Mouse (Mus musculus): Measurements from ENCODE around the gene Dctpp1. TPM values are rescaled to one million over a fixed set of nuclear protein-coding genes. Genes with fewer than 3 reads are reported as not detected.

The Dctpp1 gene
- polyA plus RNA-seq, 1 experiment from 2014 or later, result 205 TPM

DNA sequence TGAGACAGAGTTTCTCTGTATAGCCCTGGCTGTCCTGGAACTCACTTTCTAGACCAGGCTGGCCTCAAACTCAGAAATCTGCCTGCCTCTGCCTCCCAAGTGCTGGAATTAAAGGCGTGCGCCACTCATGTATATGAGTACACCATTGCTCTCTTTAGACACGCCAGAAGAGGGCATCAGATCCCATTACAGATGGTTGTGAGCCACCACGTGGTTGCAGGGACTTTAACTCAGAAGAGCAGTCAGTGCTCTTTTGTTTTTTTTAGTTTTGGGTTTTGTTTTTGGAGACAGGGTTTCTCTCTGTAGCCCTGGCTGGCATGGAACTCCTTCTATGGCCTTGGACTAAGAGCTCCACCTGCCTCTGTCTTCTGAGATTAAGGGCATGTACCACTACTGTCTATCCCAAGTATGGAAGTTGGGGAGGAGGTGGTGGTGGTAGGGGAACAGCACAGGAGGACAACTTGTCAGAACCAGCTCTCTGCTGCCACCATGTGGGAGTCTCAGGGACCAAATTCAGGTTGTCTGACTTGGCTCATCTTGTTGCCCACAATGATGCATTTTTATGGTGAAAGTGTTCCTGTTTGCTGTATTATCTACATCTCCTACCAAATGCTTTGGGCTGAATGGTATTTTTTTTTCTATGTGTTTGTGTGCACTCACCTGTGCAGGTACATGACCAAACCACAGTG is 31.8 kb downstream of the Dctpp1 start:
- Histone ChIP-seq H3K4me2 (ENCODE audit: low read depth) (no peak overlapping the region), H3K27ac (ENCODE audit: low read depth, low read length) (no peak overlapping the region)

DNA sequence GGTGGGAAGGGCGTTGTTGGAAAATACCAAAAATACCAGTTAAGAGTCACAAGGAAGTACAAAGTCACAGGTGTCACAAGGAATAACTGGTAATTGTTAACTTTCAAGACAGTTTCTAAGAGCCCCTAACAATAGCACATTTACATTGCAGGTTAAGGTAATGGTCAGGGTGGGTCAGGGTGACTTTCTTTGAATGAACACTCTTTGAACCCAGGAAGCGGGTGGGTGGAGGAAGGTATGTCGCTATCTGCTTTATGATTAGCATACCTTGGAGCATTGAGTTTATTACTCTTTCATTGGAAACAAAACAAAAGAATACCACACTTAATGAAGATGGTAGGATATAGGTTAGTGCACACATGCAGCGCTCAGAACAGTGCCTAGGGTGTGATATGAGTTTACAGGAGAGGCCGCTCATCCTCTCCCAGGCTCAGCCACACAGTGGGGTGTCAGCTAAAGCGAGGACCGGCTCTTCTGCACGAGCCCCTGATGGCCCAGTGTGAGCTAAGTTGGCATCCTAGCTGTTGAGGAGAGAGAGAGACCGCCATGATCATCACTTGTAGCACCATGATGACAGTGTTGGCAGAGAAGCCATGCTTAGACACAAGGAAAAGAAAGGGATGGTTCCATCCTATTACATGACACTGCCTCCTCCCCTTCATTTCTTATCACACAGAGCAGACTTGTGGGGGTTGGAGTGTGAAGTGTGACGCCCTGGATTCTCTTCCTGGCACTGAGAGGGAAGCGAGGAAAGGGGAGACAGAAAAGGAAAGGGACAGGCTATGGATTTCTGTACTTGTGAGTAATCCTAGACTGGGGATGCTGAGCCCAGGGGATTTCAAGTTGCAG is 35.1 kb downstream of the Dctpp1 start:
- Histone ChIP-seq H3K4me1 (ENCODE audit: control insufficient read depth, insufficient read depth, low read length) (peaks cover 2% of the 10 kb centered on the region; the same call in 1 of the 2 replicates), H3K27ac (ENCODE audit: low read depth, low read length) (no peak overlapping the region), H3K27me3 (ENCODE audit: control insufficient read depth, insufficient read depth, low read length) (no peaks in the 10 kb centered on the region), H3K36me3 (ENCODE audit: control insufficient read depth, insufficient read depth, low read length) (peaks cover 4% of the 10 kb centered on the region), H3K9ac (ENCODE audit: low read length) (no peak overlapping the region), H3K4me3 (ENCODE audit: low read depth, low read length) (no peak overlapping the region), H3K4me2 (ENCODE audit: low read depth) (no peak overlapping the region), H3K9me3 (ENCODE audit: control insufficient read depth, low read length) (no peaks in the 10 kb centered on the region)
- DNase-seq (ENCODE audit: low spot score) (no peak), ATAC-seq (ENCODE audit: insufficient read depth, low FRiP score, low TSS enrichment) (no peak)
- 90% methylated on average over 11 of the region's 11 CpGs for WGBS

More for the DNA sequence above, 31.8 kb downstream of the Dctpp1 start:
- Histone ChIP-seq H3K4me3 (ENCODE audit: low read depth, low read length) (no peak overlapping the region), H3K9me3 (ENCODE audit: control insufficient read depth, low read length) (no peaks in the 10 kb centered on the region), H3K27me3 (ENCODE audit: control insufficient read depth, insufficient read depth, low read length) (no peaks in the 10 kb centered on the region), H3K36me3 (ENCODE audit: control insufficient read depth, insufficient read depth, low read length) (peaks cover 4% of the 10 kb centered on the region), H3K9ac (ENCODE audit: low read length) (no peak overlapping the region), H3K4me1 (ENCODE audit: control insufficient read depth, insufficient read depth, low read length) (peaks cover 14% of the 10 kb centered on the region)
- ATAC-seq (ENCODE audit: insufficient read depth, low FRiP score, low TSS enrichment) (no peak), DNase-seq (ENCODE audit: low spot score) (peak; percentile 72)
- WGBS, result 64% methylated on average over 4 of the region's 4 CpGs

DNA sequence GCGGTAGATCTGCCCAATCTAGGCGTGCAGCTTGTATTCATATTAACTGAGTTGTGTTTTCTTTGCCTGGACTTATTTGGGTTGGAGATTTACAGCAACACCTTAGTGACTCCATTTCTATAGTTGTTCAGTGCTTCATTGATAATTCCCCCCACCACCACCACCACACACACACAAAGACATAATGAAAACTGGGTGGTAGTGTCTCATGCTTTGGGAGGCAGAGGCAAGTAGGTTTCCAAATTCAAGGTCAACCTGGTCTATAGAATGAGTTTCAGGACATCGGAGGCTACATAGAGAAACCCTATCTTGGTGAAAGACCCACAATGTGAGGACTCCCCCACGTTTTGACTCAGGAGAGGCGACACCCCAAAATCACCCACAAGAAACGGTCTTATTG is 35.9 kb downstream of the Dctpp1 start:
- 85% methylated on average over 6 of the region's 6 CpGs for whole genome bisulfite sequencing
- Histone ChIP-seq H3K4me2 (ENCODE audit: low read depth) (no peak overlapping the region), H3K9ac (ENCODE audit: low read length) (no peak overlapping the region), H3K27ac (ENCODE audit: low read depth, low read length) (no peak overlapping the region), H3K27me3 (ENCODE audit: control insufficient read depth, insufficient read depth, low read length) (no peaks in the 10 kb centered on the region), H3K9me3 (ENCODE audit: control insufficient read depth, low read length) (no peaks in the 10 kb centered on the region), H3K4me3 (ENCODE audit: low read depth, low read length) (no peak overlapping the region), H3K36me3 (ENCODE audit: control insufficient read depth, insufficient read depth, low read length) (peaks cover 4% of the 10 kb centered on the region), H3K4me1 (ENCODE audit: control insufficient read depth, insufficient read depth, low read length) (no peaks in the 10 kb centered on the region)
- no peak for ATAC-seq (ENCODE audit: insufficient read depth, low FRiP score, low TSS enrichment)
- DNase-seq (ENCODE audit: low spot score), result no peak

DNA sequence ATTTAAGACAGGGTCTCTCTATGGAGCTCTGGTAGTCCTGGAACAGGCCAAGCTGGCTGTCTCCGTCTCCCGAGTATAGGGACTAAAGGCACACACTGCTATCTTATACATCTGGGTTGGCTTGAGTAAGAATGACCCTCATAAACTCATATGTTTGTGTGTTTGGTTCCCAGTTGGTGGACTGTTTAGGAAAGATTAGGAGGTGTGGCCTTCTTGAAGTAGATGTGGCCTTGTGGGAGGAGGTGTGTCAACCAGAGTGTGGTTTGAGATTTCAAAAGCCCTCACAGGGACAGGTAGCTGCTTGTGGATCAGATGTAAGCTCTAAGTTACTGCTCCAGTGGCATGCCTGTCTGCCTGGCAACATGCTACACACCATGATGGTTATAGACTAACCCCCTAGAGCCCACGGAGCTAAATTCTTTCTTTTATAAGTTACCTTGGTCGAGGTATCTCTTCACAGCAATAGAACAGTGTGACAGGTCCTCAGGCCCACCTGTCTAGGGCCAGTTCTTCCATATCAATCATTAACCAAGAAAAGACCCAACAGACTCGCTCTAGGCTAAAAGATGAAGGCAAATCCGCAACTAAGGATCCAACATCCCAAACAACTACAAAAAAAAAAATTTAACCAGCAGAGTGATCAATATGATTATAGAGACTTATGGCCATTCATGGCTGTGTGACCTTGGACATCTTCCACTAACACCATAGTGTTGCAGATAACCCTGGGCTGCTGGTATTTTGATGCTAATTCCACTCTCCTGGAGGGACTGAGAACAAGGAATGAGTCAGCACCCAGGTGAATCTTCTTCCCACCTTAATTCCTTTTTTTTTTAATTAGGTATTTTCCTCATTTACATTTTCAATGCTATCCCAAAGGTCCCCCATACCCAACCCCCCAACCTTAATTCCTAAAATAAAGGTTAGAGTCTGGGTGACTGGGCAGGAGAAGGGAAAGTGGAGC is 36.7 kb downstream of the Dctpp1 start:
- Histone ChIP-seq H3K27me3 (ENCODE audit: control insufficient read depth, insufficient read depth, low read length) (no peaks in the 10 kb centered on the region), H3K4me1 (ENCODE audit: control insufficient read depth, insufficient read depth, low read length) (no peaks in the 10 kb centered on the region), H3K9ac (ENCODE audit: low read length) (no peak overlapping the region), H3K9me3 (ENCODE audit: control insufficient read depth, low read length) (no peaks in the 10 kb centered on the region), H3K27ac (ENCODE audit: low read depth, low read length) (no peak overlapping the region), H3K4me3 (ENCODE audit: low read depth, low read length) (no peak overlapping the region), H3K4me2 (ENCODE audit: low read depth) (no peak overlapping the region), H3K36me3 (ENCODE audit: control insufficient read depth, insufficient read depth, low read length) (peaks cover 2% of the 10 kb centered on the region; the same call in 1 of the 2 replicates)
- DNase-seq (ENCODE audit: low spot score) (no peak), ATAC-seq (ENCODE audit: insufficient read depth, low FRiP score, low TSS enrichment) (no peak)
- WGBS, result 85% methylated on average over 6 of the region's 6 CpGs

DNA sequence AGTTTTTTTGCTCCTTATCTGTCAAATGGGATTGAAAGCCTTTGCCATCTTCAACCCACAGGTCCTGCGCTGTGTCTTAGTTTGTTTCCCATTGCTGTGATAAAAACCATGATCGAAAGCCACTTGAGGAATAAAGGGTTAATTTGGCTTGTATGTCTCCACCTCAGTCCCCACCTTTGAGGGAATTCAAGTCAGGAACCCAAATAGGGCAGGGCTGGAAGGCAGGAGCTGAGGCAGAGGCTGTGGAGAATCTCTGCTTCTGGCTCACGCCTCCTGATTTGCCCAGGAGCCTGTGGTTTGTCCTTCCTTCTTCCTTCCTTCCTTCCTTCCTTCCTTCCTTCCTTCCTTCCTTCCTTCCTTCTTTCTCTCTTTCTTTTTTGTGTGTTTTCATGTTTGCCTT is 37.4 kb downstream of the Dctpp1 start:
- no peaks in the 10 kb centered on the region for H3K4me1 ChIP-seq (ENCODE audit: control insufficient read depth, insufficient read depth, low read length)
- ATAC-seq (ENCODE audit: insufficient read depth, low FRiP score, low TSS enrichment) (no peak), DNase-seq (ENCODE audit: low spot score) (no peak)
- no peak overlapping the region for H3K27ac ChIP-seq (ENCODE audit: low read depth, low read length)
- no peaks in the 10 kb centered on the region for H3K9me3 ChIP-seq (ENCODE audit: control insufficient read depth, low read length)
- H3K4me3 ChIP-seq (ENCODE audit: low read depth, low read length), result no peak overlapping the region
- no peak overlapping the region for H3K4me2 ChIP-seq (ENCODE audit: low read depth)
- no peaks in the 10 kb centered on the region for H3K27me3 ChIP-seq (ENCODE audit: control insufficient read depth, insufficient read depth, low read length)
- peaks cover 2% of the 10 kb centered on the region; the same call in 1 of the 2 replicates for H3K36me3 ChIP-seq (ENCODE audit: control insufficient read depth, insufficient read depth, low read length)
- no peak overlapping the region for H3K9ac ChIP-seq (ENCODE audit: low read length)
- 97% methylated on average over 3 of the region's 3 CpGs for WGBS

DNA sequence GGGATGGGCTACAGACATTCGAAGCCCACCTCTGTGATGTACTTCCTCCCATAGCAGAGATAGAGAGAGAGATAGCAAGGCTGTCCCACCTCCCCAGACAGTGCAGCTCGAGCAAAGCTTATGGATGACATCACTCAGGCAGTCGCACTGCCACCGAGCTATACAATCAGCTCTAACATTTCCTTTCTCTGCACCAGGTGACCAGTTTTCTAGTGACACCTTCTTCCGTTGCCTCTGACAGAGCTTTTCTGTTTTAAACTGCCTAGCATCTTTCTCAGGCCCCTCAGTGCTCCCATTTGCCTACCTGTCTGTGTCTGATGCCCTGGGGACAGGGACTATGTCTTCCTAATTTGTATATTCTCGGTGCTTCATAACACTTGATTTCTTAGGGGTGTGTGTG is 40.1 kb downstream of the Dctpp1 start:
- Histone ChIP-seq H3K9me3 (ENCODE audit: control insufficient read depth, low read length) (no peaks in the 10 kb centered on the region), H3K4me3 (ENCODE audit: low read depth, low read length) (no peak overlapping the region), H3K4me2 (ENCODE audit: low read depth) (no peak overlapping the region), H3K27me3 (ENCODE audit: control insufficient read depth, insufficient read depth, low read length) (no peaks in the 10 kb centered on the region), H3K36me3 (ENCODE audit: control insufficient read depth, insufficient read depth, low read length) (peaks cover 2% of the 10 kb centered on the region; the same call in 1 of the 2 replicates), H3K4me1 (ENCODE audit: control insufficient read depth, insufficient read depth, low read length) (no peaks in the 10 kb centered on the region), H3K9ac (ENCODE audit: low read length) (no peak overlapping the region), H3K27ac (ENCODE audit: low read depth, low read length) (no peak overlapping the region)
- ATAC-seq (ENCODE audit: insufficient read depth, low FRiP score, low TSS enrichment) (no peak), DNase-seq (ENCODE audit: low spot score) (no peak)
- WGBS, result 88% methylated on average over 6 of the region's 6 CpGs

DNA sequence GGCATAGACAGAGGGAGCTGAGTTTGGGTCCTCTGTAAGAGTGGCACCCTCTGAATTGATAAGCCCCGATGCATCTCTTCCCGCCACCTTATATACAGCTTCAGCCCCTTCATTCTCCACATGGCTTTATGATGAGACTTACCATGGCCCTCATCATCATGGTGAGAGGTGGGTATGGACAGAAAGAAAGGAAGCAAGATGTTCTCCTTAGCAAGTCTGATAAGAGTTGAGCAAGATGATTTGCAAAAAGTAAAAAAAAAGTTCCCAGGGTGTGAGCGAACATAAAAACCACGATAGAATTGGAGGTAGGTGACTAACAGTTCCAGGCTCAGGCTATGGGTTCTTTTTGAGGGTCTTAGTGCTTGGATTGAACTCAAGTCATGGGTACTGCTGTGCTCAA is 41.8 kb downstream of the Dctpp1 start:
- H3K4me2 ChIP-seq (ENCODE audit: low read depth), result no peak overlapping the region
- 94% methylated on average over 4 of the region's 4 CpGs for WGBS

DNA sequence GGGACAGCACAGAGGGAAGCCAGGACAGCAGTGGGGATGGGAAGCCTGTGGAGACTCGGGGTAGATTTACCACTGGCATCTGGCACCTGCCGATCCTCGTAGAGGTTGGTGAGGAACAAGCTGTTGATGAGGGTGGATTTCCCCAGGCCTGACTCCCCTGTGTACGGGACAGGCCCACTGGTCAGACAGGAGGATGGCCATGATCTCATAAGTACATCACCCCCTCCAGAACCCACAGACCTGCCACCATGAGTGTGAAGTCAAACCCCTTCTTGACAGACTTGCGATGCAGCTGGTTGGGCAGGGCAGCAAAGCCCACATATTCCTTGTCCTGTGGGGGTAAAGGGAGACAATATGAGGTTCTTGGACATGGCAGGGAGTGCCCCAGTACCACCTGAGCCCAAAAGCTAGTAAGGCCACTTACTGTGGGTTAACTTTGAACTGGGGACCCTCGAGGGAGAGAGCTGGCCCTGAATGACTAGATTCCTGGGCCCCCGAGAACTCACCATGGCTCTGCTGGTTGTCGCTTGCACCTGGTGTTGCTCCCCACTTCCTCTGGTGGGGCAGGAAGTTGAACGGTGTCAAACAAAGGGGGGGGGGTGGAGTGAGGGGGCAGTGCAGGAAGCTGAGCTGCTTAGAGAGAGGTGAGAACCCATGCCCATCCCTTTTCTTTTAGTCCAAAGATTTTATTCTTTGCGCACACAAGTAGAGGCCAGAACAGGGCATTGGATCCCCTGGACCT is 42.4 kb downstream of the Dctpp1 start:
- no peak overlapping the region for H3K27ac ChIP-seq (ENCODE audit: low read depth, low read length)
- no peaks in the 10 kb centered on the region for H3K9me3 ChIP-seq (ENCODE audit: control insufficient read depth, low read length)
- no peaks in the 10 kb centered on the region for H3K36me3 ChIP-seq (ENCODE audit: control insufficient read depth, insufficient read depth, low read length)
- H3K9ac ChIP-seq (ENCODE audit: low read length), result no peak overlapping the region
- H3K4me3 ChIP-seq (ENCODE audit: low read depth, low read length), result no peak overlapping the region
- no peaks in the 10 kb centered on the region for H3K4me1 ChIP-seq (ENCODE audit: control insufficient read depth, insufficient read depth, low read length)
- 0 out of 2 replicates have a peak, but pooled peaks cover 2% of the 10 kb centered on the region for H3K27me3 ChIP-seq (ENCODE audit: control insufficient read depth, insufficient read depth, low read length)
- DNase-seq (ENCODE audit: low spot score) (no peak), ATAC-seq (ENCODE audit: insufficient read depth, low FRiP score, low TSS enrichment) (no peak)
- WGBS, result 81% methylated on average over 10 of the region's 10 CpGs
- H3K4me2 ChIP-seq (ENCODE audit: low read depth), result no peak overlapping the region

More for the DNA sequence above, 41.8 kb downstream of the Dctpp1 start:
- 0 out of 2 replicates have a peak, but pooled peaks cover 2% of the 10 kb centered on the region for H3K27me3 ChIP-seq (ENCODE audit: control insufficient read depth, insufficient read depth, low read length)
- H3K4me1 ChIP-seq (ENCODE audit: control insufficient read depth, insufficient read depth, low read length), result no peaks in the 10 kb centered on the region
- H3K9me3 ChIP-seq (ENCODE audit: control insufficient read depth, low read length), result no peaks in the 10 kb centered on the region
- H3K9ac ChIP-seq (ENCODE audit: low read length), result no peak overlapping the region
- DNase-seq (ENCODE audit: low spot score) (no peak), ATAC-seq (ENCODE audit: insufficient read depth, low FRiP score, low TSS enrichment) (no peak)
- no peak overlapping the region for H3K27ac ChIP-seq (ENCODE audit: low read depth, low read length)
- H3K36me3 ChIP-seq (ENCODE audit: control insufficient read depth, insufficient read depth, low read length), result no peaks in the 10 kb centered on the region
- no peak overlapping the region for H3K4me3 ChIP-seq (ENCODE audit: low read depth, low read length)

Measured in neural tube, embryonic 11.5 days (tissue).